Mouse (Mus musculus) bone marrow, adult 2 months (tissue): Measurements from ENCODE around the gene Enah.

Experiments
- CTCF ChIP-seq: fragments of 200-500 bp; IDR thresholded peaks from 2 replicates; pipeline ENCODE4 v1.5.1; 2011; ENCODE audit warnings: low read length, control low read depth; ENCODE audit not compliant: control insufficient read depth, insufficient read depth
- POLR2A ChIP-seq: fragments of 200-500 bp; IDR thresholded peaks from 2 replicates; pipeline ENCODE4 v1.6.1; 2011; ENCODE audit warnings: low read depth, mild to moderate bottlenecking, control low read depth, low read length, borderline replicate concordance; ENCODE audit not compliant: control insufficient read depth

DNA sequence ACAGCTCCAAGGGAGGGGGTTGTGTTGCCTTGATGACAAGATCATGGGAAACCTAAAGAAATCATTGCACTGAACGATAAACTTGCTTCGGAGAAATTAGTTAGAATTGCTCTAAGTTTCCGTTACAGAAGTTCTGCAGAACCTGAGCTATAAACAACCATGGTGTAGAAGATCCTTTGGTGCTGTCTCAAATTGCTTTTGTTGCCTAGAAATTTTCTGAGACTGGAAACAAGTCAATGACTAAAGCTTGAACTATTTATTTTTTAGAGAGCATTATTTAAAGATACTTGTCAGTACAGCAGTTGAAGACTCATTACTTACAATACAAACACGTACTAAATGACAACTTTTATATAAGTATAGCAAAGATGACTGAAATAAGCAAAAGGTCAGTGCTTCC is 56.4 kb downstream of the Enah start:
- no peak for TF ChIP-seq CTCF
- no peak for TF ChIP-seq POLR2A
